Mouse (Mus musculus) brain, embryonic 14.5 days (tissue): ENCODE measurements around the gene Hsf4. TPM values are rescaled to one million over a fixed set of nuclear protein-coding genes. Genes with fewer than 3 reads are reported as not detected.
A peak's percentile ranks its signal among the peaks of the same experiment; 100 is the strongest.

Experiments used
- DNase-seq: peaks from one replicate; pipeline ENCODE4 v3.0.0-alpha.2; 2011; ENCODE audit warnings: low read depth
- CTCF ChIP-seq: fragments of 200-500 bp; IDR thresholded peaks from 2 replicates; pipeline ENCODE4 v1.5.1; 2012; ENCODE audit warnings: inconsistent platforms, mild to moderate bottlenecking, moderate library complexity, borderline replicate concordance; ENCODE audit not compliant: insufficient read depth, insufficient read length; ENCODE audit errors: extremely low read depth
- POLR2A ChIP-seq: fragments of 200-500 bp; IDR thresholded peaks from 2 replicates; pipeline ENCODE4 v1.6.1; 2012; ENCODE audit warnings: mild to moderate bottlenecking, inconsistent platforms, borderline replicate concordance; ENCODE audit not compliant: poor library complexity, insufficient read depth, insufficient read length, severe bottlenecking; ENCODE audit errors: extremely low read depth
- polyA plus RNA-seq: library from polyadenylated mRNA; depleted of rRNA; stranded (reverse); fragments of >200 nt; gene quantifications from 2 replicates; pipeline ENCODE4 v1.2.3, GENCODE M21; 2012

Gene Hsf4
- polyA plus RNA-seq, 1 experiment: 0.60 TPM

DNA sequence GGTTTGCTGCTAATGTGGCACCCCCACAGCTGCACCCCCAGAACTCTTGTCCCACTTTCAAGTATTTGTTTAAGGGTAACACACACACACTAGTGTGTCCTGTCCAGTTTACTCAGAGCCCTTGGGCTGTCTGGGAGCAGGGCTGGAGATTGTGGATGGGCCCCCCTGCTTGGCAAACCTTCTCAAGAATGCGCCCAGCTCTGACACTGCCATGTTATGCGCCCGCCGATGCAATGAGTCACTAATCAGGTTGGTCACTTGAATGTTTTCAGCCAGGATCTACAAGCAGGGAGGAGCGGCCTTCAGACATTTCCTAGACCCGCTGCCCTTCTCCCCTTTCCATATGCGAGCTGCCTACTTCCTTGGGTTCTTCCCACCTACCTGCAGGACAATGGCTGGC is 22.9 kb downstream of the Hsf4 start:
- no peak for DNase-seq
- TF ChIP-seq POLR2A (no peak), CTCF (no peak)

- TF ChIP-seq CTCF: no peak
- TF ChIP-seq POLR2A: no peak
- no peak for DNase-seq
Measured at GRCm38 (mm10) chr8:105293405-105293804, 23.8 kb downstream of the Hsf4 start.

DNA sequence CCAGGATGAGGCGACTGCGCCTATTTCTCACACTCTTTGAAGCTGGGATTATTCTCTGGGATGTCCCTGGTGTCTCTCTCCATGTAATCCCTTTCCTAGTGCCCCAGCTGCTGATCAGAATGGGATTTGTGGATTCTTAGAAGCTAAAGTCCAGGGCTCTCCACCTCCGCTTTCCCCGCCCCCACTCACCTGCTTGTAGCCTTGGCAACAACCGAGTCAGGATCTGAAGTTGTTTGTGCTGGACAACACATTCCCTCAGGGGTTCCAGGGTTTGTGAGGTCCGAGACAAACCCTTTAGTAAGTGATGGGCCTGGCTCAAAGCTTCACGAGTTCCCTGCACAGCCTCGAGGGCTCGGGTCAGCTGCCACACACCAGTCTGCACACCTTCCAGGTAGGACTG is 25.2 kb downstream of the Hsf4 start:
- no peak for DNase-seq
- no peak for TF ChIP-seq CTCF
- TF ChIP-seq POLR2A: no peak

DNA sequence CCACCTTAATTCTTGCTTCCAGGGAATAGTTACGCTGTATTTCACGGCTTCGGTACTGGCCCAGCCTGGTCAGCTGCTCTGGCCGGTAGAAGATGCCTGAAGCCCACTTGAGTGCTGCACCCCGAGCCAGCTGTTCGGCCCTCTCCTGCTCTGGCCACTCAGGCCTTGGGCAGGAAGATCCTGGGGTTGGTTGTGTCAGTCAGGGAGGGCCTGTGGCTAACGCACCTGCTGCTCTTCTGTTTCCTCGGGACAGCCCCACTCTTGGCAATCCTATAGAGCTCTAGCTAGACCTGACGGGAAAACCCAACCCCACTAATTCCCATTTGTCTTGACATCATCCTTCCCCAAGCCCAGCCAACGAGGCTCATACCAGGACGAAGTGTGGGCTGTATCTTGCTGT is 25.7 kb downstream of the Hsf4 start:
- no peak for TF ChIP-seq POLR2A
- TF ChIP-seq CTCF: no peak
- DNase-seq: no peak

DNA sequence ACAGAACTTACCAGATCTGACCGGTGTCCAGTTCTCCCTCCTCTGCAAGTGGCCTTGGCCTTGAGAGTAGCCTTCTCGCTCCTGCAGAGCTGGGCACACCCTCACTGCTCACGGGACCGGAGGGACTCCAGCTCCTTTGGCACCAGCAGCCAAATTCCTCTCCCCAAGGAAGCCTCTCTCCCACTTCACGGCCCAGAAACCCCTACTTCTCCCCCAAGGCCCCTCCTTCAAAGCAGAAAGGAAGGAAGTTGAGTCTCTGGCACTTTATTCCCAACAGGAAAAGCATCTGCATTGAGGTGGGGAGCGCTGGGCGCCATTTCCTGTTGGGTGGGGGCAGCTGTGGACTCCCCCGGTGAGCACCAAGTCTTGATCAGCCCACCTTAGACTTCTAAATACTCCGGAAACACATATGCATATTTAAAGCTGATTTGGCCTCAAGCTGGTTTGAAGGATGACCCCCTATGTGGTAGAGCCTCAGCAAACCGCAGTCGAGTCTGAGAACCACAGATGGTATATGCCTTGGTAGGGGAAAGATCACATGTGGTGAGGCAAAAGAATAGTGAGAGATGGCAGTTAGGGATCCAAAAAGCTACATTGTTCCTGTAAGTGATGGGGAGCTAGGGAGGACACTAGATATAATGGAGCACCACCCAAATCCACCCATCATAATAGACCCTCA is 26.4 kb downstream of the Hsf4 start, which contains the start of gene Exoc3l:
Exoc3l (minus strand) TSS at position 207 of the 679 bp plus-strand sequence.
- DNase-seq: no peak
- TF ChIP-seq POLR2A: no peak
- no peak for TF ChIP-seq CTCF

GRCm38 (mm10) chr8:105297511-105298192 is 28.1 kb downstream of the Hsf4 start, which contains the start of gene E2f4:
E2f4 (plus strand) TSS chr8:105297663.
- peak; percentile 97 for DNase-seq
- TF ChIP-seq POLR2A (peak; percentile 94), CTCF (no peak)

GRCm38 (mm10) chr8:105298351-105299252 is 29.0 kb downstream of the Hsf4 start:
- DNase-seq: no peak
- TF ChIP-seq CTCF (no peak), POLR2A (no peak)

GRCm38 (mm10) chr8:105299962-105300361 is 30.4 kb downstream of the Hsf4 start:
- no peak for DNase-seq
- no peak for TF ChIP-seq CTCF
- no peak for TF ChIP-seq POLR2A

- TF ChIP-seq POLR2A (no peak), CTCF (no peak)
Measured at GRCm38 (mm10) chr8:105303396-105303795, 33.8 kb downstream of the Hsf4 start.

DNA sequence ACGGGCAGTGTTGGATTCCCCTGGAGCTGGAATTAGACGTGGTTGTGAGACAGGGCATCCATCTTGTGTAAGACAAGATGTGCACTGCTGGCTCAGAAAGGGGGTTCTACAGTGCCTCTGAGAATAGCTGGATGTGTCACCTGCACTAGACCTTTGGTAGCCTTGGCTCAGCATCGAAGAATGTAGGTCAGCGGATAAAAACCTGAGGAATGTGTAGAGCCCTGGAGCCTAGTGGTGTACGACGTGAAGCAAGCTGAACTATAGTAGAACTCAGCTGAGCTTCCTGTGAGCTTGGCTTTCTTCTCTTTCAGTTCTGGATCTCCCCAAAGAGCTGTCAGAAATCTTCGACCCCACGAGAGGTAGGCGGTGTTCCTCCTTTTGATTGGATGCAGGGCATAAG is 34.3 kb downstream of the Hsf4 start:
- no peak for DNase-seq
- TF ChIP-seq CTCF: no peak
- no peak for TF ChIP-seq POLR2A

More at GRCm38 (mm10) chr8:105303396-105303795, 33.8 kb downstream of the Hsf4 start:
- DNase-seq: no peak
